Mouse (Mus musculus): ENCODE measurements around the gene Fkbp11. TPM values are rescaled to one million over a fixed set of nuclear protein-coding genes. Genes with fewer than 3 reads are reported as not detected.
"Not testable (repeated sequence)": the region's sequence is repeated elsewhere in the genome, so short reads cannot be mapped to it uniquely, and the experiment has no call there.

The Fkbp11 gene
- polyA plus RNA-seq, 1 experiment from 2014 or later: 29.7 TPM

GRCm38 (mm10) chr15:98754125-98754524, 26.1 kb upstream of the Fkbp11 start:
- Histone ChIP-seq H3K4me1 (ENCODE audit: insufficient read depth) (no peaks in the 10 kb centered on the region), H3K27me3 (ENCODE audit: insufficient read depth, low read length) (no peaks in the 10 kb centered on the region), H3K4me2 (no peak overlapping the region), H3K9ac (no peak overlapping the region), H3K4me3 (ENCODE audit: low read depth, low read length) (no peak overlapping the region), H3K9me3 (ENCODE audit: low read depth, low read length) (no peaks in the 10 kb centered on the region), H3K36me3 (ENCODE audit: insufficient read depth) (peaks cover 6% of the 10 kb centered on the region; the same call in 1 of the 2 replicates), H3K27ac (ENCODE audit: low read depth) (no peak overlapping the region)
- ATAC-seq (ENCODE audit: insufficient read depth): no peak
- 76% methylated on average over 2 of the region's 2 CpGs for WGBS
- DNase-seq: no peak
- no peak for TF ChIP-seq CTCF (IDR thresholded peaks at IDR 0.05; ENCODE audit: low read depth)

- no peak for ATAC-seq (ENCODE audit: insufficient read depth)
- 65% methylated on average over 8 of the region's 8 CpGs for WGBS
Measured at GRCm38 (mm10) chr15:98753021-98753423, 25.0 kb upstream of the Fkbp11 start.

GRCm38 (mm10) chr15:98749093-98749492, 21.1 kb upstream of the Fkbp11 start:
- 90% methylated on average over 2 of the region's 2 CpGs for whole genome bisulfite sequencing
- Histone ChIP-seq H3K27me3 (ENCODE audit: insufficient read depth, low read length) (no peaks in the 10 kb centered on the region), H3K27ac (ENCODE audit: low read depth) (no peak overlapping the region), H3K4me1 (ENCODE audit: insufficient read depth) (no peaks in the 10 kb centered on the region), H3K36me3 (ENCODE audit: insufficient read depth) (peaks cover 2% of the 10 kb centered on the region; the same call in 1 of the 2 replicates), H3K9me3 (ENCODE audit: low read depth, low read length) (no peaks in the 10 kb centered on the region), H3K4me2 (no peak overlapping the region), H3K9ac (no peak overlapping the region), H3K4me3 (ENCODE audit: low read depth, low read length) (no peak overlapping the region)
- no peak for DNase-seq
- no peak for ATAC-seq (ENCODE audit: insufficient read depth)
- TF ChIP-seq CTCF (IDR thresholded peaks at IDR 0.05; ENCODE audit: low read depth): no peak

More at GRCm38 (mm10) chr15:98753021-98753423, 25.0 kb upstream of the Fkbp11 start:
- H3K4me3 ChIP-seq (ENCODE audit: low read depth, low read length): no peak overlapping the region
- H3K4me1 ChIP-seq (ENCODE audit: insufficient read depth): no peaks in the 10 kb centered on the region
- no peaks in the 10 kb centered on the region for H3K9me3 ChIP-seq (ENCODE audit: low read depth, low read length)
- H3K9ac ChIP-seq: no peak overlapping the region
- no peak for TF ChIP-seq CTCF (IDR thresholded peaks at IDR 0.05; ENCODE audit: low read depth)
- no peak overlapping the region for H3K27ac ChIP-seq (ENCODE audit: low read depth)
- DNase-seq: no peak
- no peak overlapping the region for H3K4me2 ChIP-seq
- no peaks in the 10 kb centered on the region for H3K27me3 ChIP-seq (ENCODE audit: insufficient read depth, low read length)
- peaks cover 5% of the 10 kb centered on the region; the same call in 1 of the 2 replicates for H3K36me3 ChIP-seq (ENCODE audit: insufficient read depth)

GRCm38 (mm10) chr15:98747296-98747695, 19.3 kb upstream of the Fkbp11 start:
- H3K4me3 ChIP-seq (ENCODE audit: low read depth, low read length): no peak overlapping the region
- no peak for DNase-seq
- no peak for TF ChIP-seq CTCF (IDR thresholded peaks at IDR 0.05; ENCODE audit: low read depth)
- peaks cover 5% of the 10 kb centered on the region; the same call in 1 of the 2 replicates for H3K36me3 ChIP-seq (ENCODE audit: insufficient read depth)
- WGBS: 65% methylated on average over 6 of the region's 6 CpGs
- H3K4me1 ChIP-seq (ENCODE audit: insufficient read depth): no peaks in the 10 kb centered on the region
- H3K27me3 ChIP-seq (ENCODE audit: insufficient read depth, low read length): no peaks in the 10 kb centered on the region
- H3K27ac ChIP-seq (ENCODE audit: low read depth): no peak overlapping the region
- no peak overlapping the region for H3K4me2 ChIP-seq
- no peaks in the 10 kb centered on the region for H3K9me3 ChIP-seq (ENCODE audit: low read depth, low read length)
- ATAC-seq (ENCODE audit: insufficient read depth): no peak
- no peak overlapping the region for H3K9ac ChIP-seq

- WGBS: 73% methylated on average over 10 of the region's 10 CpGs
- H3K36me3 ChIP-seq (ENCODE audit: insufficient read depth): peaks cover 14% of the 10 kb centered on the region; the same call in 1 of the 2 replicates
- H3K9ac ChIP-seq: no peak overlapping the region
- H3K4me1 ChIP-seq (ENCODE audit: insufficient read depth): no peaks in the 10 kb centered on the region
- TF ChIP-seq CTCF (IDR thresholded peaks at IDR 0.05; ENCODE audit: low read depth): no peak
- no peaks in the 10 kb centered on the region for H3K27me3 ChIP-seq (ENCODE audit: insufficient read depth, low read length)
- H3K4me3 ChIP-seq (ENCODE audit: low read depth, low read length): no peak overlapping the region
- DNase-seq: no peak
- no peak overlapping the region for H3K27ac ChIP-seq (ENCODE audit: low read depth)
- no peaks in the 10 kb centered on the region for H3K9me3 ChIP-seq (ENCODE audit: low read depth, low read length)
- no peak for ATAC-seq (ENCODE audit: insufficient read depth)
- no peak overlapping the region for H3K4me2 ChIP-seq
Measured at GRCm38 (mm10) chr15:98746344-98746965, 18.5 kb upstream of the Fkbp11 start.

GRCm38 (mm10) chr15:98743863-98744262, 15.9 kb upstream of the Fkbp11 start:
- not testable (repeated sequence) for H3K9me3 ChIP-seq (ENCODE audit: low read depth, low read length); H3K4me3 ChIP-seq (ENCODE audit: low read depth, low read length); H3K9ac ChIP-seq; H3K4me1 ChIP-seq (ENCODE audit: insufficient read depth); H3K4me2 ChIP-seq; ATAC-seq (ENCODE audit: insufficient read depth); H3K27me3 ChIP-seq (ENCODE audit: insufficient read depth, low read length)
- Histone ChIP-seq H3K27ac (ENCODE audit: low read depth) (0 out of 2 replicates have a peak overlapping the region, but pooled peaks have one; percentile 88), H3K36me3 (ENCODE audit: insufficient read depth) (peaks cover 37% of the 10 kb centered on the region)
- DNase-seq: peak; percentile 27
- WGBS: 81% methylated on average over 3 of the region's 3 CpGs

GRCm38 (mm10) chr15:98742766-98743428, 14.9 kb upstream of the Fkbp11 start:
- Histone ChIP-seq H3K4me2 (no peak overlapping the region), H3K9ac (no peak overlapping the region), H3K9me3 (ENCODE audit: low read depth, low read length) (no peaks in the 10 kb centered on the region), H3K27me3 (ENCODE audit: insufficient read depth, low read length) (no peaks in the 10 kb centered on the region), H3K36me3 (ENCODE audit: insufficient read depth) (peaks cover 41% of the 10 kb centered on the region), H3K4me3 (ENCODE audit: low read depth, low read length) (no peak overlapping the region), H3K27ac (ENCODE audit: low read depth) (peak overlapping the region; percentile 88), H3K4me1 (ENCODE audit: insufficient read depth) (no peaks in the 10 kb centered on the region)
- peak; percentile 47 for ATAC-seq (ENCODE audit: insufficient read depth)
- DNase-seq: peak; percentile 34
- WGBS: 72% methylated on average over 8 of the region's 8 CpGs
- no peak for TF ChIP-seq CTCF (IDR thresholded peaks at IDR 0.05; ENCODE audit: low read depth)

Data from lung, embryonic 14.5 days (tissue).